Mouse (Mus musculus): ENCODE data around the gene Nkx1-2. TPM values are rescaled to one million over a fixed set of nuclear protein-coding genes. Genes with fewer than 3 reads are reported as not detected.

The Nkx1-2 gene
- polyA plus RNA-seq, 1 experiment from 2014 or later: not detected

DNA sequence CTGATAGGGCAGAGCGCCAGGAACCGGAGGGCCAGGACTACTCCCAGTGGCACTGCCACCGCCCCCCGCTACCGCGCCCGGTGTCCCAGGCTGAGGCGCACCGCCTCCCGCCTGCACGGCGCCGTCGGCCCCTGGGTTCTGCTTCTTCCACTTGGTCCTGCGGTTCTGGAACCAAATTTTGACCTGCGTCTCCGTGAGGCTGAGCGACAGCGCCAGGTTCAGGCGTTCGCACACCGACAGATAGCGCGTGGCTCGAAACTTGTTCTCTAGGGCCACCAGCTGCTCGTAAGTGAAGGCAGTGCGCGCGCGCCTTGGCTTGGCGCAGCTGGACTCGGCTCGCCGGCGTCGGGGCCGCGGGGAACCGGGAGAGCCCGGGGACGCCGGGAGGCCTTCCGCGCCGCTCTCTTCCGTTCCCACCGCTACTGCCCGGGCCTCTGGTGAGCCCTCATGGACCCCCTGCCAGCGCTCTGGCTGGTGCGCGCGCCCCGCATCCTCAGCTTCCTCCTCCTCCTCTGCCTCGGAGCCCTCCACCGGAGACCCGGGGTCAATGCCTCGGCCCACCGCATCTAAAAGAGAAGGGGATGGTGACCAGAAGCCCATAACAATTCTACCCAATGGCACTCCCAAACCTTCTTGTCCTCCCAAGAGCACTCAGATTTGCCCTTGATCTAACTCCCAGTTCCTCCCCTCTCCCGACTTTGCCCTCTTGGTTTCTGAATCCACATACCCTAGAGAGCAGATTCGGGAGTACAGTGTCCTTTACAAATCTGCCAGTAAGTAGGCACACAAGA lies 2.0 kb downstream of the Nkx1-2 start:
- Histone ChIP-seq H3K9me3 (no peaks in the 10 kb centered on the region), H3K27me3 (ENCODE audit: insufficient read depth, poor library complexity, severe bottlenecking) (peaks cover 89% of the 10 kb centered on the region), H3K4me3 (peak overlapping the region; percentile 64), H3K4me1 (peaks cover 34% of the 10 kb centered on the region), H3K27ac (peak overlapping the region; percentile 47; the same call in 1 of the 2 replicates), H3K36me3 (no peaks in the 10 kb centered on the region)
- DNase-seq (ENCODE audit: low spot score): no peak
- WGBS: under 1% methylated on average over 60 of the region's 60 CpGs

DNA sequence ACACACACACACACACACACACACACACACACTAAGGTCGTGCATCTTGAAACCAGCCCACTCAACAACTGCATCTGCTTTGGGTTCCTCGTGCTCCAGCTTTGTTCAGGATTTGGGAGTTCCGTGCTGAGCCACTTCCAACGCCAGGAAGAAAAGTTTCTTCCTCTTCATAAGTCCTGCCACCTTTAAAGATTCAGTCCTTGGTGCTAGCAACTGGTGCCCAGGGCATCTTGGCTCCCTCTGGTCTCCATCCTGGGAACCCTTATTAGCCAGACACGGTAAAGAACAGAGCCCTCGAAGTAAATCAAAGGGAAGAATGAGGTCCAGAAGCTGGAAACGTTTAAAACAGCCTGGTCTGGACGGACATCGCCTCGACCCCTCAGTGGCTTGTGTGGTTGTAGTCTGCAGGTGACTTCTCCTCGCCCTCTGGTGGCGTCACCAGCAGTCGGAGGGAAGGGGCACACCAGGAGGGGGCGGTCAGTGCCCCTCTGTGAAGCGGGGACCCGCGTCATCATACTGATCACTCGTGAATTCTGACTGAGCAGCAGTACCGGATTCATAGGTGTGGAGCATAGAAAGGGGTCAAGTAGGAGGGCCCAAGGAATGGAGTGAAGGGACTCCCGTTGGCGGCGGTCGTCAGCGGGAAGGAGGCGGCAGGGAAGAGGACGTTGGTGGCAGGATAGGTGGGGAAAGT lies 2.7 kb downstream of the Nkx1-2 start:
- no peak for DNase-seq (ENCODE audit: low spot score)
- peaks cover 82% of the 10 kb centered on the region for H3K27me3 ChIP-seq (ENCODE audit: insufficient read depth, poor library complexity, severe bottlenecking)
- WGBS: 5% methylated on average over 26 of the region's 26 CpGs
- no peaks in the 10 kb centered on the region for H3K9me3 ChIP-seq
- H3K36me3 ChIP-seq: no peaks in the 10 kb centered on the region
- H3K27ac ChIP-seq: no peak overlapping the region
- H3K4me3 ChIP-seq: peak overlapping the region; percentile 64
- peaks cover 34% of the 10 kb centered on the region for H3K4me1 ChIP-seq

DNA sequence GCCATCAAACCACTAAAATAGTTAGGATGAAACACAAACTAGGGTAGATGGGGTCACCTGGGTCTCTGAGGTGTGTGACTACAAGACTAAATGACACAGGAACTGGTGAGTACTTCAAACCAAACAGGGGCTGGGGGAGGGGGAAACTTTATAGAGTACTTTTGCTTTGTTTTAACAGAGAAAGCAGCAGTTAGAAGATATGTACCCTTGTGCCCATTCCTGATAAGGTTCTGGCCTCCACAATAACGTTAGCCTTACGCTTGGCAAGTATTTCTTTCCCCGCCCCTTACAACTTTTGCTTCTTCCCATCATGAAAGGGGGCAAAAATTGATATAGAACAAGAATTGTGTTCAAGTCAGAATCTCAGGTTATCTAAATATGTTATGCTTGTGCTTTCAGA lies 3.6 kb downstream of the Nkx1-2 start:
- Histone ChIP-seq H3K4me1 (peaks cover 34% of the 10 kb centered on the region), H3K36me3 (no peaks in the 10 kb centered on the region), H3K9me3 (no peaks in the 10 kb centered on the region), H3K4me3 (no peak overlapping the region), H3K27ac (no peak overlapping the region), H3K27me3 (ENCODE audit: insufficient read depth, poor library complexity, severe bottlenecking) (peaks cover 72% of the 10 kb centered on the region)
- no peak for DNase-seq (ENCODE audit: low spot score)
- WGBS: 62% methylated on average over 3 of the region's 3 CpGs

DNA sequence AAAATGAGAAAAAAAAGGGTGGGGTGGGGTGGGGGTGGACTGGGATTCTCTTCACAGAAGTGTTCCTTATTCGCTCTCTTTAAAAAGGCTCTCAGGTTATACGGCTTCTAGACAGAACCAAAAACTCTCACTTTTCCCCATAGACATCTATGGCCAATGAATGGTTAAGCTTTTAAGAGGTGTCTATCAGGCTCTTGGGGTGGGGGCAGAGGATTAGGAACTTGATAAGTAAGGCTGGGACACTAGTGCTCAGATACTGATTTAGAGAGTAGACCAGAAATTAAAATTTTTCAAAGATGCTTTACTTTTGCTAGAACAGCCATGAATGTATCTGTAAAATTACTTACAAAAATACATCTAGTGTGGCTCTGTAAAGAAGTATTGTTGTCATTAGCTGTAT lies 5.1 kb downstream of the Nkx1-2 start:
- 83% methylated on average over 2 of the region's 2 CpGs for WGBS
- DNase-seq (ENCODE audit: low spot score): no peak
- peaks cover 58% of the 10 kb centered on the region for H3K27me3 ChIP-seq (ENCODE audit: insufficient read depth, poor library complexity, severe bottlenecking)
- H3K4me1 ChIP-seq: peaks cover 26% of the 10 kb centered on the region
- H3K36me3 ChIP-seq: no peaks in the 10 kb centered on the region
- H3K4me3 ChIP-seq: no peak overlapping the region
- no peak overlapping the region for H3K27ac ChIP-seq
- H3K9me3 ChIP-seq: no peaks in the 10 kb centered on the region

DNA sequence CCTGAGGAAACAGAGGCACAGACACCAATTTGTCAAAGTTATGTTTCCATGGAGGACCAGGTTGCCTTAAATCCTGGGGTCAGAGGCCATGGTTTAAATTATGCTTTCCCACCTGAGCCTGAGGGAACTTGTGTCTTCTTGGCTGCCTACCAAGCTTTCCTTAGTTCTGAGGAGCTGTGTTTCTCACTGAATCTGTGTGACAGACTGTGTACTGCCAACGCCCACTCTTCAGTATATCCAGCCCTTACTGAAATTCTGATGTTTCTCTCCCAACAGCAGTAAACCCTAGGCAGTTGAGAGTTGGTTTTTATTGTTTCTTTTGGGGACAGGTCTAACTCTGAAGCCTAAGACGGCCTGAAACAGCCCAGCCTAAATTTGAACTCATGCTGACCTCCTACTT lies 5.7 kb downstream of the Nkx1-2 start:
- DNase-seq (ENCODE audit: low spot score): no peak
- Histone ChIP-seq H3K36me3 (no peaks in the 10 kb centered on the region), H3K27ac (no peak overlapping the region), H3K9me3 (no peaks in the 10 kb centered on the region), H3K4me3 (no peak overlapping the region), H3K27me3 (ENCODE audit: insufficient read depth, poor library complexity, severe bottlenecking) (peaks cover 52% of the 10 kb centered on the region), H3K4me1 (peaks cover 21% of the 10 kb centered on the region)
- WGBS: 76% methylated on average over 2 of the region's 2 CpGs

DNA sequence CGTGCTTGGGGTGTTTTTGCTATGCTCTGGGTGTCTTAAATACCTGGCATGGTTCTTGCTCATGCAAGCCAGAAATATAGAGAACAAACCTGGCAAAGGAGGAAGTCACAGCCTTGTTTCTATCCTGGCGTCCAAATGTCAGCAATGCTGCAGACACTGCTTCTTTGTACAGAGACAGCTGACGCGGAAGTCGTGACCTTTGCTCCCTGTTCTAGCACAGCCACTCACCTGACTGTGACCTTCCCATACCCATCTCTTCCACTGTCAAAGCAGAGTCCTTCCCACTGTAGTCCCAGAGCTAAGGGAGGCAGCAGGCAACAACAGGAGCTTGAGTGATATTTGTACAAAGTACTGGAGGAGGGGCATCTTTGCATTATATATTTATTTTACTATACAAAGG lies 9.8 kb downstream of the Nkx1-2 start:
- H3K4me1 ChIP-seq: 0 out of 2 replicates have a peak, but pooled peaks cover 4% of the 10 kb centered on the region
- no peak overlapping the region for H3K27ac ChIP-seq
- H3K36me3 ChIP-seq: no peaks in the 10 kb centered on the region
- 54% methylated on average over 5 of the region's 5 CpGs for WGBS
- no peak for DNase-seq (ENCODE audit: low spot score)
- H3K4me3 ChIP-seq: no peak overlapping the region
- no peaks in the 10 kb centered on the region for H3K9me3 ChIP-seq
- peaks cover 11% of the 10 kb centered on the region for H3K27me3 ChIP-seq (ENCODE audit: insufficient read depth, poor library complexity, severe bottlenecking)

DNA sequence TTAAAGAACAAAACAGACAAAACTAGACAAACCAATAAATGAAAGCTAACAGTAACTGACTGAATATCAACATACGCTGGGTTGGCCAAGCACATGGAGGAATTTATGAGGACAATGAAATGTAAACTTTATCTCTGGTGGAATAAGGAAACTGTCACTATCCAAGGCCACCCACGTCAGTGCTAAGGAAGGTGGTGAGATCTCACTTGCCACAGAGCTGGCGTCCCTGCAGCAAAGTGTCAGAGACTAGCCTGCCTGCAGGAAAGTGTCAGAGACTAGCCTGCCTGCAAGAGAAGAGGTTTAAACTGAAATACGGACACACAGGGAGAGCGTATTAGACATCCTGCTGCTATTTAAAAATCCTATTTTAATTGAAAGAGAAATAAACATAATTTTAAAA lies 12.3 kb downstream of the Nkx1-2 start:
- 59% methylated on average over 5 of the region's 5 CpGs for WGBS
- H3K4me1 ChIP-seq: 0 out of 2 replicates have a peak, but pooled peaks cover 4% of the 10 kb centered on the region

DNA sequence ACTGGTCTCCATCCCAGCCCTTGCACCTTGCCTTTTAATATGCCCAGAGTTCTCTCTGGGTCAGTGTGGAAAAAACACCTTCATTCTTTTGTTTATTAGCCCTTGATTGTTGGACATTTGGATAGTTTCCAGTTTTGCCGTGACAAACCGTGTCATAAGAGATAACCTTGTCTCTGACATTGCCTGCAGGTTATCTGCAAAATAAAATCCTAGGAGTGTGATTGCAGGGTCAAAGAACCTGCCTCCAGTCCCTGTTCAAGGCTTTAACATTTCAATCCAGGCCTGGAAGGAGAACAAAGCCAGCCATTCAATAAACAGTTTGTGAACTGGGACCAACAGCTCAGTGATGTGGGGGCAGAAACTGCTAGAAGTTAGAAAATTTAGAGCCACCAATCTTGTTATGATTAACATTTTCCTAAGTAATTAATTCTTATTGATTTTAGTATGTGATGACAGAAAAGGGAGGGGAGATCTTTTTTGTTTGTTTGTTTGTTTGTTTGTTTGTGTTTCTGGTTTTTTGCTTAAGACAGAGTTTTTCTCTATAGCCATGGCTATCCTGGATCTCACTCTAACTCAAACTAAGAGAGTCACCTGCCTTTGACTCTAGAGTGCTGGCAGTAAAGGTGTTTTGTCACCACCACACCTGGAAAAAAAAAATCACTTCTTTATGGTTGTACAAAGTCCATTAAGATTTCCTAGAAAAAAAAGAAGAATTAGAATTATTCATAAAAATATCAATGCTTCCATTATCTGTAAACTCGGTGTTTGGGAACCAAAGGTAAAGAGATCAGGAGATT lies 13.5 kb downstream of the Nkx1-2 start:
- no peak for DNase-seq (ENCODE audit: low spot score)
- Histone ChIP-seq H3K36me3 (no peaks in the 10 kb centered on the region), H3K9me3 (no peaks in the 10 kb centered on the region), H3K4me3 (no peak overlapping the region), H3K4me1 (0 out of 2 replicates have a peak, but pooled peaks cover 4% of the 10 kb centered on the region), H3K27me3 (ENCODE audit: insufficient read depth, poor library complexity, severe bottlenecking) (no peaks in the 10 kb centered on the region), H3K27ac (no peak overlapping the region)
- 47% methylated on average over 3 of the region's 3 CpGs for WGBS

More for the DNA sequence above, 12.3 kb downstream of the Nkx1-2 start:
- H3K36me3 ChIP-seq: no peaks in the 10 kb centered on the region
- H3K27me3 ChIP-seq (ENCODE audit: insufficient read depth, poor library complexity, severe bottlenecking): no peaks in the 10 kb centered on the region
- H3K27ac ChIP-seq: no peak overlapping the region
- DNase-seq (ENCODE audit: low spot score): no peak
- no peak overlapping the region for H3K4me3 ChIP-seq
- H3K9me3 ChIP-seq: no peaks in the 10 kb centered on the region

DNA sequence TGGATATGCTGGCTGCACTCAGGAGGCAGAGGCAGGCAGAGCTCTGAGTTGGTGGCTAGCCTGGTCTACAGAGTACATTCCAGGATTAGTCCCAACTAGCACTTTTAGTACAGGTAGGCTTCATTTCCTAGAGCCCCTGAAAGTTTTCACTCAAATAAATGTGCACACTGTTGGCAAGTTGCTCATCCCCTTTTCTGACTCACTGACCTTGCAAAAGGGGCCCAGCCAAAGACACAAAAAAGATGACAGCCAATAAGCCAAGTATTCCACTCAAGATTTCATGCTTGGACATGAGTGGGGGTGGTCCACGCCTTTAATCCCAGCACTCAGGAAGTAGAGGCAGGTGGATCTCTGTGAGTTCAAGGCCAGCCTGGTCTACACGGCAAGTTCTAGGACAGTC lies 18.0 kb downstream of the Nkx1-2 start:
- peaks cover 12% of the 10 kb centered on the region for H3K4me1 ChIP-seq
- H3K4me3 ChIP-seq: no peak overlapping the region
- H3K27ac ChIP-seq: no peak overlapping the region
- H3K9me3 ChIP-seq: no peaks in the 10 kb centered on the region
- H3K27me3 ChIP-seq (ENCODE audit: insufficient read depth, poor library complexity, severe bottlenecking): peaks cover 19% of the 10 kb centered on the region
- DNase-seq (ENCODE audit: low spot score): no peak
- WGBS: 81% methylated on average over 2 of the region's 2 CpGs
- no peaks in the 10 kb centered on the region for H3K36me3 ChIP-seq

DNA sequence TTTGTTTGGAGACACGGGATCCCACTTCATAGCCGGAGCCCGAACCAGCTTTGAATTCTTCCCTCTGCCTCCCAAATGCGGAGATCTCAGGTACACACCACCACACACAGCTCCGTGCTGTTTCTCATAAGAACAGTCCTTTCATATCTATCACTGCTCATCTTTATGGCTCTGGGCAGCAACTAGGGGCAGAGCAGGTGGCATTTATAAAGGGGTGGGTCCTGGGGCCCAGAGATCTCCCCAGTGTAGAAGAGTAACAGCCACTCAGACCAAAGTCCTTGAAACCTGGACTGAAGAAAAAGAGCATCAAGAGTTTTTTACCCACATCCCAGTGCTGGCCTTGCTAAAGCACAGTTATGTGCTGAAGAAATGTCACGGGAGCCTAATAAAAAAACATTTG lies 18.9 kb downstream of the Nkx1-2 start:
- DNase-seq (ENCODE audit: low spot score): no peak
- peaks cover 18% of the 10 kb centered on the region for H3K4me1 ChIP-seq
- no peaks in the 10 kb centered on the region for H3K9me3 ChIP-seq
- H3K27me3 ChIP-seq (ENCODE audit: insufficient read depth, poor library complexity, severe bottlenecking): peaks cover 19% of the 10 kb centered on the region
- 62% methylated on average over 6 of the region's 6 CpGs for WGBS
- H3K36me3 ChIP-seq: no peaks in the 10 kb centered on the region
- no peak overlapping the region for H3K27ac ChIP-seq
- no peak overlapping the region for H3K4me3 ChIP-seq

DNA sequence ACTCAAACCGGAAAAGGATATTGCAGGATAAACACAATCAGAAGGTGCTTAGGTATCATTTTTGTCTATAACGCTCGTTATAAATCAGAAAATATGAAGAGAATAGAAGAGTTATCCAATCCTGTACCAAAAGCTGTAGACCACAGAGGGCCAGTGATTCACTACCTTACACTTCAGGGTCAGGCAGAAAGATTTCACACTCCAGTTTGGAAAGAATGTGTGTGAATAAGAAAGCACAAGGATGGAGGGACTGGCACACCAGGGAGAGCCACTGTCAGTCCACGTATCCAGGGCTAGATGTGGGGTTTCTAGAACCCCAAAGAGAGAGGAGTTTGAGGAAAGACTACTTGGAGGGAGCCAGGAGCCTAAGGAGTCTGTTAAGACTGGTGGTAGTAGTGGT lies 22.5 kb downstream of the Nkx1-2 start:
- Histone ChIP-seq H3K4me3 (peak overlapping the region; percentile 91), H3K27me3 (ENCODE audit: insufficient read depth, poor library complexity, severe bottlenecking) (peaks cover 19% of the 10 kb centered on the region), H3K9me3 (no peaks in the 10 kb centered on the region), H3K27ac (peak overlapping the region; percentile 99; the same call in 1 of the 2 replicates), H3K36me3 (no peaks in the 10 kb centered on the region), H3K4me1 (peaks cover 32% of the 10 kb centered on the region)
- no peak for DNase-seq (ENCODE audit: low spot score)
- WGBS: 54% methylated on average over 4 of the region's 4 CpGs

DNA sequence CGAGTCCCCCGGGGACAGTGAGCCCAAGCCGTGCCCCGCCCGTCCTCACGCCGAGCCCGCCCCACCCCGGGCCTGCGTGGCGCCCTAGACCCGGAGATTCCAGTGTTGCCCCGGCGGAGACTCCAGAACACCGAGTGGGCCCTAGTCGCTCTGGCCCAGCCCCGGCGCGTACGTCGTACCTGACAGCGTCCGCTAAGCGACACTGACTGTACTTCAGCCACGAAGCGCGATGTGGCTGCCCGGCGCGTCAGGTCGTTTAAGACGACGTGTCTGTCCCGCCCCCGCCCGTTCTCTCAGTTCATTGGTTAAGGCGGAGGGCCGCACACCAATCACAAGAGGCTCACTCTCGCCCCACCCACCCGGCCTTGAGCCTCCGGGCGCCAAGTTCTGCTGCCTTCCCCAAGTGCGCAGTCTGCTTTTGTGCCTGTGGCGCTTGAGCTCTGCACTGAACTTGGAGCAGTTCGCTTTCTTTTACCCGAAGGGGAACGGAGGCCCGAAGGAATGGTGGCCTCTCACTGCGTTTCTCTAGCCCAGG lies 23.3 kb downstream of the Nkx1-2 start, which contains the start of gene Oat:
Gene Oat, minus strand, starts transcription at position 283 of the 535 bp plus-strand sequence.
- H3K9me3 ChIP-seq: no peaks in the 10 kb centered on the region
- peaks cover 32% of the 10 kb centered on the region for H3K4me1 ChIP-seq
- H3K4me3 ChIP-seq: peak within 1 kb of the TSS; percentile 91
- DNase-seq (ENCODE audit: low spot score): peak; percentile 99
- under 1% methylated on average over 49 of the region's 49 CpGs for whole genome bisulfite sequencing
- peak within 1 kb of the TSS; percentile 99 for H3K27ac ChIP-seq
- peaks cover 19% of the 10 kb centered on the region for H3K27me3 ChIP-seq (ENCODE audit: insufficient read depth, poor library complexity, severe bottlenecking)
- no peaks in the 10 kb centered on the region for H3K36me3 ChIP-seq
